Mouse (Mus musculus) embryonic facial prominence, embryonic 10.5 days (tissue): ENCODE measurements around the gene Krt2. TPM values are rescaled to one million over a fixed set of nuclear protein-coding genes. Genes with fewer than 3 reads are reported as not detected.

Experiments
- polyA plus RNA-seq: library from polyadenylated mRNA; unstranded; fragments of >200 nt; fragmentation: Nextera tagmentation; extraction: Ambion mirVana; gene quantifications from 2 replicates; pipeline ENCODE4 v1.2.1, GENCODE M21; 2016

Gene Krt2
- polyA plus RNA-seq, 1 experiment from 2014 or later: not detected

Other genes starting within 250 kb of the Krt2 start
- 0.09 TPM in 2 replicates for gene Krt75, start 244.3 kb downstream of the Krt2 start, polyA plus RNA-seq
- not detected in 2 replicates for gene Gm5414, start 190.0 kb downstream of the Krt2 start, polyA plus RNA-seq
- gene Gm5478, start 170.8 kb downstream of the Krt2 start, polyA plus RNA-seq: not detected in 2 replicates
- gene Krt6b, start 137.9 kb downstream of the Krt2 start, polyA plus RNA-seq: not detected in 2 replicates
- gene Krt6a, start 123.9 kb downstream of the Krt2 start, polyA plus RNA-seq: 0.06 and 0.09 TPM in 2 replicates
- gene Krt5, start 105.3 kb downstream of the Krt2 start, polyA plus RNA-seq: 1.1 and 5.4 TPM in 2 replicates
- gene Krt71, start 75.1 kb downstream of the Krt2 start, polyA plus RNA-seq: not detected in 2 replicates
- not detected in 2 replicates for gene Krt72, start 31.7 kb downstream of the Krt2 start, polyA plus RNA-seq
- gene Krt73, start 15.8 kb downstream of the Krt2 start, polyA plus RNA-seq: not detected in 2 replicates
- gene Krt1, start 32.6 kb upstream of the Krt2 start, polyA plus RNA-seq: 0.50 and 1.6 TPM in 2 replicates
- 0.06 TPM in 1 of 2 replicates, not detected in the other for gene Krt77, start 51.5 kb upstream of the Krt2 start, polyA plus RNA-seq
- gene Krt76, start 74.8 kb upstream of the Krt2 start, polyA plus RNA-seq: not detected in 2 replicates
- not detected in 2 replicates for gene Krt4, start 106.6 kb upstream of the Krt2 start, polyA plus RNA-seq
- 0.20 and 0.49 TPM in 2 replicates for gene Krt79, start 122.2 kb upstream of the Krt2 start, polyA plus RNA-seq
- not detected in 2 replicates for gene Krt78, start 136.1 kb upstream of the Krt2 start, polyA plus RNA-seq
- 86.3 and 91.9 TPM in 2 replicates for gene Krt8, start 186.3 kb upstream of the Krt2 start, polyA plus RNA-seq
- 95.2 and 101 TPM in 2 replicates for gene Krt18, start 210.0 kb upstream of the Krt2 start, polyA plus RNA-seq